Mouse (Mus musculus) hindbrain, embryonic 15.5 days (tissue): Measurements from ENCODE around the gene Ptpru. TPM values are rescaled to one million over a fixed set of nuclear protein-coding genes. Genes with fewer than 3 reads are reported as not detected.
"Not testable (repeated sequence)": the region's sequence is repeated elsewhere in the genome, so short reads cannot be mapped to it uniquely, and the experiment has no call there.

ENCODE experiments used
- ATAC-seq: fragments of 200-750 bp; cut with Nextera tagmentation; 2 replicates; pipeline ENCODE4 v1.8.0; 2017; ENCODE audit warnings: low read depth, moderate number of reproducible peaks, moderate TSS enrichment; ENCODE audit not compliant: low FRiP score
- H3K27ac ChIP-seq: fragments of 300-500 bp; sonication (generic); replicated peaks from 2 replicates; pipeline ENCODE4 v1.5.1; 2015; ENCODE audit warnings: mild to moderate bottlenecking, inconsistent platforms
- H3K27me3 ChIP-seq: fragments of 300-500 bp; sonication (generic); 2 replicates; pipeline ENCODE4 v1.6.1; 2015; ENCODE audit warnings: control low read depth, inconsistent platforms
- H3K36me3 ChIP-seq: fragments of 300-500 bp; sonication (generic); 2 replicates; pipeline ENCODE4 v1.6.1; 2015; ENCODE audit warnings: control low read depth, inconsistent platforms
- H3K4me1 ChIP-seq: fragments of 300-500 bp; sonication (generic); replicated peaks from 2 replicates; pipeline ENCODE4 v1.6.1; 2015; ENCODE audit warnings: control low read depth, inconsistent platforms
- H3K4me2 ChIP-seq: fragments of 300-500 bp; sonication (generic); 2 replicates; pipeline ENCODE4 v1.6.1; 2015; ENCODE audit warnings: moderate library complexity, mild to moderate bottlenecking, inconsistent platforms
- H3K4me3 ChIP-seq: fragments of 300-500 bp; sonication (generic); 2 replicates; pipeline ENCODE4 v1.5.1; 2015; ENCODE audit warnings: mild to moderate bottlenecking, inconsistent platforms
- H3K9ac ChIP-seq: fragments of 300-500 bp; sonication (generic); 2 replicates; pipeline ENCODE4 v1.6.1; 2015; ENCODE audit warnings: inconsistent platforms
- H3K9me3 ChIP-seq: fragments of 300-500 bp; sonication (generic); 2 replicates; pipeline ENCODE4 v1.6.1; 2016; ENCODE audit warnings: control low read depth, inconsistent platforms
- WGBS: fragments of 180-500 bp; shearing (Covaris S2); methylation state at CpG from one replicate; pipeline ENCODE4 v1.1.7; 2015; 5-methylcytosine and 5-hydroxymethylcytosine counted together
- polyA plus RNA-seq: library from polyadenylated mRNA; unstranded; fragments of >200 nt; fragmentation: Nextera tagmentation; extraction: Ambion mirVana; gene quantifications from 2 replicates; pipeline ENCODE4 v1.2.1, GENCODE M21; 2015

Gene Ptpru
- polyA plus RNA-seq, 1 experiment from 2014 or later = 23.4 TPM

DNA sequence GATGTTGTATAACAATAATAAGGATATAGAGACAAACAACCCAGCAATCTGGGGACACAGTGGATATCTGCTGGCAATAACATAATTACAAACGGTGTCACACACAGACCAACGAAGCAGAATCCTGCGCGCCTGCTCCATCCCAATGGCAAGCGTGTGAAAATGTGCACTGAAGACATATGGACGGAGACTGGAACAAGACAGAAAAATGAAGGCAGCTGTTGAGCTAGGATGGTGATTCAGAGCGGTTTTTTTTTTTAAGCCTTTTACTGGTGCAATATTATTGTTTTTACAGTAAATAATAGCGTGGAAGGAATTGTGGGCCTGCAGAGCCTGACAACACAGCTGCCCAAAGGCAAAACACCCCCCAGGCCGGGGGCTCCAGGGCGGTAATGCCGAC lies 25.6 kb downstream of the Ptpru start:
- H3K9me3 ChIP-seq = no peaks in the 10 kb centered on the region
- H3K27me3 ChIP-seq = no peaks in the 10 kb centered on the region
- no peak overlapping the region for H3K9ac ChIP-seq
- H3K4me2 ChIP-seq = no peak overlapping the region
- 0 out of 2 replicates have a peak overlapping the region, but pooled peaks have one; percentile 3 for H3K27ac ChIP-seq
- H3K4me1 ChIP-seq = peaks cover 6% of the 10 kb centered on the region; the same call in 1 of the 2 replicates
- H3K4me3 ChIP-seq = no peak overlapping the region
- no peak for ATAC-seq
- WGBS = 76% methylated on average over 11 of the region's 11 CpGs
- no peaks in the 10 kb centered on the region for H3K36me3 ChIP-seq

- H3K27me3 ChIP-seq = no peaks in the 10 kb centered on the region
- 72% methylated on average over 3 of the region's 3 CpGs for WGBS
- no peak overlapping the region for H3K4me3 ChIP-seq
- no peak for ATAC-seq
- no peaks in the 10 kb centered on the region for H3K9me3 ChIP-seq
- H3K27ac ChIP-seq = no peak overlapping the region
- H3K4me2 ChIP-seq = no peak overlapping the region
- no peaks in the 10 kb centered on the region for H3K4me1 ChIP-seq
- no peaks in the 10 kb centered on the region for H3K36me3 ChIP-seq
- no peak overlapping the region for H3K9ac ChIP-seq
These were observed 32.8 kb downstream of the Ptpru start for GRCm38 (mm10) chr4:131805255-131805654.

- not testable (repeated sequence) for H3K27ac ChIP-seq, H3K4me1 ChIP-seq, H3K27me3 ChIP-seq, H3K4me2 ChIP-seq, H3K9ac ChIP-seq, H3K4me3 ChIP-seq, H3K36me3 ChIP-seq, H3K9me3 ChIP-seq
- peak; percentile 73 for ATAC-seq
- 88% methylated on average over 5 of the region's 6 CpGs for WGBS
These were observed 33.4 kb downstream of the Ptpru start for GRCm38 (mm10) chr4:131804732-131805131.

DNA sequence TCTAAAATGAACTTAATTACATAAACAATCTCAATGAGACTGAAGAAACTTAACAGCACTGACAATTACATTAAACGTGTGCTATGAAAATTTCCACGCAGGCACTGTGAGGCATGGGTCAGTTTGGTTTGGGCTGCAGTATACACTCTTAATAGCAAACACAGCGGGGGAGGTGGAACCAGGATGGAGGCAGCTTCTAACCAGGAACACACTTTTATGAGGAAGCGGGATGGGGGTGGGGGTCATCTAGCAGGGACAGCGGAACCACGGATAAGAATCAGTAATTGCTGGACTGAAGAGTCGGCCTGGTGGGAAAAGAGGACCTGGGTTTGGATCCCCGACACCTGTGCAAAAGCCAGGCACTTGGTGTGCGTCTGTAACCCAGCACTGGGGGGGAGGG lies 34.2 kb downstream of the Ptpru start:
- 77% methylated on average over 9 of the region's 9 CpGs for WGBS
- Histone ChIP-seq H3K4me1 (no peaks in the 10 kb centered on the region), H3K36me3 (no peaks in the 10 kb centered on the region), H3K9me3 (no peaks in the 10 kb centered on the region), H3K4me3 (no peak overlapping the region), H3K27me3 (no peaks in the 10 kb centered on the region), H3K4me2 (no peak overlapping the region), H3K27ac (no peak overlapping the region), H3K9ac (no peak overlapping the region)
- no peak for ATAC-seq

- Histone ChIP-seq H3K27me3 (no peaks in the 10 kb centered on the region), H3K9me3 (no peaks in the 10 kb centered on the region), H3K4me3 (no peak overlapping the region), H3K36me3 (no peaks in the 10 kb centered on the region), H3K4me2 (no peak overlapping the region), H3K4me1 (peaks cover 11% of the 10 kb centered on the region; the same call in 1 of the 2 replicates), H3K27ac (no peak overlapping the region), H3K9ac (no peak overlapping the region)
- 19% methylated on average over 4 of the region's 4 CpGs for WGBS
- ATAC-seq = no peak
These were observed 39.1 kb downstream of the Ptpru start for GRCm38 (mm10) chr4:131798968-131799367.

DNA sequence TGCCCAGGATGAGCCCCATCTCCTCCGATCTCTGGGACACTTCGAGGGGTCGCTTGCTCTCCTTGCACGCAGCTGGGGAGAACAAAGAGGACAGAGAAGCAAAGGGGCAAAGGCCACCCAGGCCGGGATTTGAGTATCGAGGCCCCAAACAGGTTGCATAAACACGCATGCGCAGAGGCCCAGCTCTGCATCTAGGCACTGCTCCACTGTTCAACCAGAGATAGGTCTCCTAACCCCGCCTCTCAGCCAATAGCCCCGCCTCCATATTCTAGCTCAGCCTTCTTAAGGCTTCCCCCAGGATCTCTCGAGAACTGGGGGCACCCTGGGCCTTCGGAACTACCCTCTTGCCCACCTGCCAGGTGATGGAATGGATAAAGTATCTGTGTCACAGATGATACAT lies 40.2 kb downstream of the Ptpru start:
- H3K36me3 ChIP-seq = no peaks in the 10 kb centered on the region
- no peaks in the 10 kb centered on the region for H3K27me3 ChIP-seq
- H3K9ac ChIP-seq = no peak overlapping the region
- H3K27ac ChIP-seq = no peak overlapping the region
- H3K4me2 ChIP-seq = no peak overlapping the region
- WGBS = 53% methylated on average over 12 of the region's 12 CpGs
- H3K9me3 ChIP-seq = no peaks in the 10 kb centered on the region
- no peak for ATAC-seq
- H3K4me1 ChIP-seq = peaks cover 11% of the 10 kb centered on the region; the same call in 1 of the 2 replicates
- H3K4me3 ChIP-seq = no peak overlapping the region

DNA sequence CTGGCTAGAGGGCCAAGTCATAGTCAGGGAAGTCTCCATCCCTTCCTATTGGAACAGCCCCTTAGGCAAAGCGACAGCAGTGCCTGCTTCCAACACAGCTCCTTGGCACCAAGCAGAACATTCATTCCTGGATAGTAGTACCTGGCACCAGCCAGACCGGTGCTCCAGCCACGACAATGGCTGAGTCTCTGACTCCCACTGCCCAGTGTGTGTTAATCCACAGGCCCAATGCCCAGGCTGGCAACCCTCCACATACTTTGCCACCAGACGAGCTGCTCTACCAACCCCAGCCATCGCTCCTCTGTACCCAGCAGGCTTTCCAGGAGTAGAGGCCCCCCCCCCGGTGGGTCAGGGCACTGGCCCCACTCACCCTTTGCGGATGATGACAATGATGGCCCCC lies 40.6 kb downstream of the Ptpru start:
- peaks cover 11% of the 10 kb centered on the region; the same call in 1 of the 2 replicates for H3K4me1 ChIP-seq
- 53% methylated on average over 7 of the region's 7 CpGs for WGBS
- H3K27me3 ChIP-seq = no peaks in the 10 kb centered on the region
- no peaks in the 10 kb centered on the region for H3K9me3 ChIP-seq
- H3K36me3 ChIP-seq = no peaks in the 10 kb centered on the region
- no peak overlapping the region for H3K27ac ChIP-seq
- H3K9ac ChIP-seq = no peak overlapping the region
- no peak overlapping the region for H3K4me2 ChIP-seq
- ATAC-seq = peak; percentile 67; the same call in 1 of the 2 replicates
- H3K4me3 ChIP-seq = no peak overlapping the region

- WGBS = 62% methylated on average over 14 of the region's 14 CpGs
- peak overlapping the region; percentile 50 for H3K27ac ChIP-seq
- H3K4me2 ChIP-seq = no peak overlapping the region
- H3K4me1 ChIP-seq = peaks cover 11% of the 10 kb centered on the region; the same call in 1 of the 2 replicates
- no peaks in the 10 kb centered on the region for H3K9me3 ChIP-seq
- H3K9ac ChIP-seq = no peak overlapping the region
- ATAC-seq = no peak
- H3K27me3 ChIP-seq = no peaks in the 10 kb centered on the region
- no peak overlapping the region for H3K4me3 ChIP-seq
- H3K36me3 ChIP-seq = no peaks in the 10 kb centered on the region
These were observed 41.6 kb downstream of the Ptpru start for GRCm38 (mm10) chr4:131796312-131797080.

GRCm38 (mm10) chr4:131786800-131787199 lies 51.3 kb downstream of the Ptpru start:
- H3K4me2 ChIP-seq = no peak overlapping the region
- H3K27ac ChIP-seq = no peak overlapping the region
- 77% methylated on average over 7 of the region's 7 CpGs for WGBS
- no peaks in the 10 kb centered on the region for H3K36me3 ChIP-seq
- H3K9ac ChIP-seq = no peak overlapping the region
- H3K27me3 ChIP-seq = no peaks in the 10 kb centered on the region
- no peaks in the 10 kb centered on the region for H3K9me3 ChIP-seq
- H3K4me3 ChIP-seq = no peak overlapping the region
- ATAC-seq = no peak
- no peaks in the 10 kb centered on the region for H3K4me1 ChIP-seq

DNA sequence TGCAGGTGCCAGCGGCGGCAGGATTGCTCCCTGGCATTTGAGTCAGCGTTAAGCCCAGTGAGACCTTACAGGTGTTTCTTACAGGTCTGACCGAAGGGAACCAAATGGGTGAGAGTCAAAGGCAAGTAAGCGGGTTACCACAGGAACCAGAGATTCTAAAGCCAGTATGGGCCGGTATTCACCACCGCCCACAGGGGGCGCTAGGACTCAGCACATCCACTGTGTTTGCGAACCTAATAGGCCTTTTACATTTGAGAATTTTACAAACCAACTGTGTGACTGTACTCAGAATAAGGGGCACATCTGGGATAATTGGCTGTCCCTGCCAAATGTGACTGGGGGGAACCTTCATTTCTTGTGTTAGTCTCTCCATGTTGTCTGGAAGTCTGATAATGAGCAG lies 54.1 kb downstream of the Ptpru start:
- H3K9me3 ChIP-seq = no peaks in the 10 kb centered on the region
- H3K27ac ChIP-seq = no peak overlapping the region
- no peaks in the 10 kb centered on the region for H3K4me1 ChIP-seq
- H3K9ac ChIP-seq = no peak overlapping the region
- H3K36me3 ChIP-seq = no peaks in the 10 kb centered on the region
- no peak for ATAC-seq
- WGBS = 20% methylated on average over 9 of the region's 9 CpGs
- no peak overlapping the region for H3K4me2 ChIP-seq
- H3K27me3 ChIP-seq = no peaks in the 10 kb centered on the region
- no peak overlapping the region for H3K4me3 ChIP-seq

- ATAC-seq = no peak
- no peaks in the 10 kb centered on the region for H3K9me3 ChIP-seq
- H3K4me2 ChIP-seq = no peak overlapping the region
- H3K4me3 ChIP-seq = no peak overlapping the region
- no peaks in the 10 kb centered on the region for H3K4me1 ChIP-seq
- no peaks in the 10 kb centered on the region for H3K36me3 ChIP-seq
- H3K27ac ChIP-seq = no peak overlapping the region
- H3K27me3 ChIP-seq = no peaks in the 10 kb centered on the region
- no peak overlapping the region for H3K9ac ChIP-seq
- 37% methylated on average over 3 of the region's 3 CpGs for WGBS
These were observed 57.1 kb downstream of the Ptpru start for GRCm38 (mm10) chr4:131781023-131781422.

DNA sequence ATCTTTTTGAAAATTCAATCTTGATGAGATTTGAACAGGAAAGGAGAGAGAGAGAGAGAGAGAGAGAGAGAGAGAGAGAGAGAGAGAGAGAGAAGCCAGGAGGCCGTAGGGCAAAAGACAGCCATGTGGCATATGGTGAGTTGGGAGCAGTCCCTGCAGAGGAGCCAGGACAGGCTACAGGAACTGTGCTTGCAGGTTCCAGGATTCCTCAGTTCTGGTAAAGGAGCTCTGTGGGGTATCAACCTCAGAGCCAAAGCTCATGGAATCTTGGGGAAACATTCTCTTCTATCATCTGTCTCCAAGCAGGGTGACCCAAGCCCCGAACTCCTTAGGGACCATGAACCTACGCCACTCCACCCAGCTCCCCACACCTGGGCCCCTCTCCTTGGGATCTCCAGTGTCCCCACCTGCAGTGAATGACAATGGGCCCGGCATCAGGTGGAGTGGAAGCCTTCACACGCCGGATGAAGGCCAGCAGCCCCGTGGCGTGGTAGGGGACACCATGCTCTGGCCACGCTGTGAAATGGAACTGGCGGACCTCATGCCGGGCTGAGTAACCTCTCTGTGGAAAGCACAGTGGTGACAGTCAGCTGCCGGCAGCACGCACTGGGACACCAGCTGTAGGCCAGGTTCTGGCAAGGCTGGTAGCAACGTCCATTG lies 59.3 kb downstream of the Ptpru start:
- H3K27ac ChIP-seq = no peak overlapping the region
- WGBS = 90% methylated on average over 14 of the region's 14 CpGs
- no peaks in the 10 kb centered on the region for H3K36me3 ChIP-seq
- H3K4me1 ChIP-seq = no peaks in the 10 kb centered on the region
- no peak overlapping the region for H3K4me3 ChIP-seq
- H3K9ac ChIP-seq = no peak overlapping the region
- H3K9me3 ChIP-seq = no peaks in the 10 kb centered on the region
- H3K4me2 ChIP-seq = no peak overlapping the region
- H3K27me3 ChIP-seq = no peaks in the 10 kb centered on the region
- no peak for ATAC-seq
